Mouse (Mus musculus) adrenal gland, postnatal 10 days (tissue): ENCODE measurements around the gene Tubb2b. TPM values are rescaled to one million over a fixed set of nuclear protein-coding genes. Genes with fewer than 3 reads are reported as not detected.

Experiments used
- DNase-seq: peaks from one replicate; pipeline ENCODE4 v3.0.0; 2021; ENCODE audit warnings: mixed read lengths
- total RNA-seq, 2 experiments: library from RNA; stranded (reverse); gene quantifications; 2 replicates each; pipeline ENCODE4 v1.2.3; 2021

The Tubb2b gene
- total RNA-seq, 2 experiments from 2014 or later, result 24.9 to 61.2 TPM

- DNase-seq, result no peak
These were observed 6.3 kb upstream of the Tubb2b start for GRCm38 (mm10) chr13:34136605-34137004.

GRCm38 (mm10) chr13:34134276-34134675 is 4.0 kb upstream of the Tubb2b start:
- no peak for DNase-seq

GRCm38 (mm10) chr13:34133326-34134071 is 3.2 kb upstream of the Tubb2b start:
- DNase-seq, result no peak

- no peak for DNase-seq
These were observed 2.6 kb upstream of the Tubb2b start for GRCm38 (mm10) chr13:34132875-34133274.

- no peak for DNase-seq
These were observed 2.0 kb upstream of the Tubb2b start for GRCm38 (mm10) chr13:34132299-34132698.

- DNase-seq, result peak; percentile 25
These were observed 1.4 kb upstream of the Tubb2b start for GRCm38 (mm10) chr13:34131708-34132060.

GRCm38 (mm10) chr13:34131011-34131707 is 893 bp upstream of the Tubb2b start:
- no peak for DNase-seq

GRCm38 (mm10) chr13:34129485-34130225 is 611 bp downstream of the Tubb2b start:
- DNase-seq, result peak; percentile 23

- no peak for DNase-seq
These were observed 1.8 kb downstream of the Tubb2b start for GRCm38 (mm10) chr13:34128276-34129114.

GRCm38 (mm10) chr13:34125711-34126110 is 4.6 kb downstream of the Tubb2b start:
- no peak for DNase-seq

GRCm38 (mm10) chr13:34120536-34120935 is 9.7 kb downstream of the Tubb2b start:
- DNase-seq, result no peak

GRCm38 (mm10) chr13:34119406-34119805 is 10.9 kb downstream of the Tubb2b start:
- DNase-seq, result no peak

- DNase-seq, result no peak
These were observed 11.4 kb downstream of the Tubb2b start for GRCm38 (mm10) chr13:34118816-34119215.

- DNase-seq, result no peak
These were observed 13.8 kb downstream of the Tubb2b start for GRCm38 (mm10) chr13:34116508-34116907.

GRCm38 (mm10) chr13:34114654-34115053 is 15.6 kb downstream of the Tubb2b start:
- no peak for DNase-seq

GRCm38 (mm10) chr13:34113086-34113485 is 17.2 kb downstream of the Tubb2b start:
- DNase-seq, result no peak

GRCm38 (mm10) chr13:34112369-34113081 is 17.7 kb downstream of the Tubb2b start:
- peak; percentile 71 for DNase-seq

GRCm38 (mm10) chr13:34111878-34112277 is 18.4 kb downstream of the Tubb2b start:
- DNase-seq, result no peak

GRCm38 (mm10) chr13:34111019-34111418 is 19.2 kb downstream of the Tubb2b start:
- DNase-seq, result no peak

GRCm38 (mm10) chr13:34109677-34110058 is 20.6 kb downstream of the Tubb2b start:
- DNase-seq, result peak; percentile 41

- no peak for DNase-seq
These were observed 21.1 kb downstream of the Tubb2b start for GRCm38 (mm10) chr13:34109035-34109676.
